Mouse (Mus musculus) inflammation-experienced regulatory T-cells, adult 6 months (primary cell): Measurements from ENCODE around the gene Hhipl1. TPM values are rescaled to one million over a fixed set of nuclear protein-coding genes. Genes with fewer than 3 reads are reported as not detected.

Experiments used
- ATAC-seq: one replicate; pipeline ENCODE4 v1.8.0; 2017
- polyA plus RNA-seq, 3 experiments: library from polyadenylated mRNA; unstranded; fragments of 100-300 nt; shearing (Covaris generic); gene quantifications; one replicate each; pipeline ENCODE4 v1.2.1; 2017

Hhipl1 gene
- polyA plus RNA-seq, 3 experiments from 2014 or later = not detected

- ATAC-seq = no peak
Measured at GRCm38 (mm10) chr12:108365868-108366267, 59.8 kb downstream of the Hhipl1 start.

- ATAC-seq = no peak
Measured at GRCm38 (mm10) chr12:108367909-108368308, 61.8 kb downstream of the Hhipl1 start.

- ATAC-seq = no peak
Measured at GRCm38 (mm10) chr12:108368921-108369320, 62.9 kb downstream of the Hhipl1 start.

GRCm38 (mm10) chr12:108370596-108371428, 64.7 kb downstream of the Hhipl1 start, which contains the start of gene Eml1:
Gene Eml1, plus strand, starts transcription at chr12:108370957.
- no peak for ATAC-seq

- no peak for ATAC-seq
Measured at GRCm38 (mm10) chr12:108371429-108371765, 65.3 kb downstream of the Hhipl1 start.

- no peak for ATAC-seq
Measured at GRCm38 (mm10) chr12:108372241-108372640, 66.2 kb downstream of the Hhipl1 start.

- ATAC-seq = no peak
Measured at GRCm38 (mm10) chr12:108373611-108374010, 67.5 kb downstream of the Hhipl1 start.

GRCm38 (mm10) chr12:108374689-108375088, 68.6 kb downstream of the Hhipl1 start:
- no peak for ATAC-seq

DNA sequence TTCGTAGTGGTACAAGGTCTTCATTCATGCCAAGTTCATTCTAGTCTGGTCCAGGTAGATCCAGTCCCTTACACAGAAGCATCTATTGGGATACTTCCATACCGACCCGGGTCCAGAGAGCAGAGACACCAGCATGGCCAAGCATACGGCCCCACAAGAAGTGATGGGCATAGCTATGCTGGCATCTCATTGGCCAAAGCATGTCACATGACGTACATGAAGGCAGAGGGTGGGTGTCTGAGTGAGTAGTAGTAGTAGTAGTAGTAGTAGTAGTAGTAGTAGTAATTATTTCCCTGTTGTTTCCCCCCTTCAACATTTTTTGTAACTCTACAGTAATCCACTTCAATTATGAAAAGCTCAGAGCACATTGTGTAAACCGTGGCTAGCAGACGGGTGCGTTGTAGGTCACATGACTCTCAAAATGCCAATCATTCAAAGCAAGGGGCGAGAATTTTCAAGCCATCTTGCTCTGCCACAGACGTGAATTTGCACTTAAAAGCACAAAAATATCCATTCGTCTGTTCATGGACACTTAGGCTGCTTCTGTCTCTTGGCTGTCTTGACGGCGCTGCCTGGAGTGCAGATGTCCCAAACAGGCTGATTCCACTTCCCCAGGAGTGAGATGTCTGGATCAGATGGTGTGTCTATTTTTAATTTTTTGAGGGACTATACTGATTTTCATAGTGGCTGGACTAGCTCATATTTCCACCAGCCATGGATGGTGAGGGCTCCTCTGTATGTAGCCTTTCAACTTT, 72.5 kb downstream of the Hhipl1 start:
- no peak for ATAC-seq

Other genes starting within 250 kb of the Hhipl1 start
- 10 to 100 TPM; 27.7 to 33.1 (median 32.1) TPM for gene Setd3, start 127.0 kb upstream of the Hhipl1 start, polyA plus RNA-seq
- gene Ccnk, start 126.7 kb upstream of the Hhipl1 start, polyA plus RNA-seq = 1 to 10 TPM; 3.9 to 6.3 (median 5.2) TPM
- under 1 TPM; 0.21 to 0.33 (median 0.28) TPM for gene Ccdc85c, start 30.8 kb upstream of the Hhipl1 start, polyA plus RNA-seq
- not detected for gene Cyp46a1, start 28.1 kb downstream of the Hhipl1 start, polyA plus RNA-seq
- not detected for gene Eml1, start 64.7 kb downstream of the Hhipl1 start, polyA plus RNA-seq
- gene Evl, start 248.4 kb downstream of the Hhipl1 start, polyA plus RNA-seq = 100 to 1,000 TPM; 124 to 306 (median 304) TPM